Mouse (Mus musculus): ENCODE measurements around the gene Frrs1. TPM values are rescaled to one million over a fixed set of nuclear protein-coding genes. Genes with fewer than 3 reads are reported as not detected.

Frrs1 gene
- polyA plus RNA-seq, 1 experiment from 2014 or later: 5.3 TPM

- Histone ChIP-seq H3K4me2 (no peak overlapping the region), H3K36me3 (no peaks in the 10 kb centered on the region), H3K4me3 (replicated peaks) (no peak overlapping the region), H3K9ac (replicated peaks) (no peak overlapping the region), H3K27ac (replicated peaks) (no peak overlapping the region), H3K9me3 (replicated peaks) (no peaks in the 10 kb centered on the region), H3K4me1 (0 out of 2 replicates have a peak, but pooled peaks cover 4% of the 10 kb centered on the region), H3K27me3 (replicated peaks) (no peaks in the 10 kb centered on the region; the same call in 1 of the 2 replicates)
- WGBS: 89% methylated on average over 7 of the region's 7 CpGs
- no peak for ATAC-seq (ENCODE audit: low FRiP score)
Measured at GRCm38 (mm10) chr3:116832526-116833310, 26.5 kb upstream of the Frrs1 start.

- no peak overlapping the region for H3K27ac ChIP-seq (replicated peaks)
- H3K4me2 ChIP-seq: no peak overlapping the region
- H3K27me3 ChIP-seq (replicated peaks): no peaks in the 10 kb centered on the region; the same call in 1 of the 2 replicates
- no peaks in the 10 kb centered on the region for H3K9me3 ChIP-seq (replicated peaks)
- H3K9ac ChIP-seq (replicated peaks): no peak overlapping the region
- ATAC-seq (ENCODE audit: low FRiP score): no peak
- H3K4me3 ChIP-seq (replicated peaks): no peak overlapping the region
- H3K36me3 ChIP-seq: no peaks in the 10 kb centered on the region
- H3K4me1 ChIP-seq: 0 out of 2 replicates have a peak, but pooled peaks cover 4% of the 10 kb centered on the region
- 85% methylated on average over 4 of the region's 4 CpGs for WGBS
Measured at GRCm38 (mm10) chr3:116833491-116833890, 25.8 kb upstream of the Frrs1 start.

- H3K9me3 ChIP-seq (replicated peaks): no peaks in the 10 kb centered on the region
- no peak overlapping the region for H3K4me3 ChIP-seq (replicated peaks)
- no peaks in the 10 kb centered on the region; the same call in 1 of the 2 replicates for H3K27me3 ChIP-seq (replicated peaks)
- WGBS: 93% methylated on average over 6 of the region's 6 CpGs
- H3K4me1 ChIP-seq: 0 out of 2 replicates have a peak, but pooled peaks cover 4% of the 10 kb centered on the region
- no peak overlapping the region for H3K4me2 ChIP-seq
- H3K9ac ChIP-seq (replicated peaks): no peak overlapping the region
- no peak for ATAC-seq (ENCODE audit: low FRiP score)
- H3K27ac ChIP-seq (replicated peaks): no peak overlapping the region
- no peaks in the 10 kb centered on the region for H3K36me3 ChIP-seq
Measured at GRCm38 (mm10) chr3:116834241-116834640, 25.0 kb upstream of the Frrs1 start.

- Histone ChIP-seq H3K36me3 (no peaks in the 10 kb centered on the region), H3K27me3 (replicated peaks) (no peaks in the 10 kb centered on the region; the same call in 1 of the 2 replicates), H3K9ac (replicated peaks) (no peak overlapping the region; the same call in 1 of the 2 replicates), H3K27ac (replicated peaks) (peak overlapping the region; percentile 56; the same call in 1 of the 2 replicates), H3K4me1 (0 out of 2 replicates have a peak, but pooled peaks cover 4% of the 10 kb centered on the region), H3K9me3 (replicated peaks) (no peaks in the 10 kb centered on the region), H3K4me2 (peak overlapping the region; percentile 79), H3K4me3 (replicated peaks) (peak overlapping the region; percentile 44)
- WGBS: 59% methylated on average over 4 of the region's 4 CpGs
- ATAC-seq (ENCODE audit: low FRiP score): no peak
Measured at GRCm38 (mm10) chr3:116835350-116835749, 23.9 kb upstream of the Frrs1 start.

- H3K27me3 ChIP-seq (replicated peaks): no peaks in the 10 kb centered on the region; the same call in 1 of the 2 replicates
- H3K27ac ChIP-seq (replicated peaks): peak overlapping the region; percentile 56
- ATAC-seq (ENCODE audit: low FRiP score): peak; percentile 88
Measured at GRCm38 (mm10) chr3:116835770-116836680, 23.2 kb upstream of the Frrs1 start.

GRCm38 (mm10) chr3:116836681-116837475 is 22.4 kb upstream of the Frrs1 start:
- no peak overlapping the region for H3K4me3 ChIP-seq (replicated peaks)
- no peak overlapping the region for H3K9ac ChIP-seq (replicated peaks)
- 0 out of 2 replicates have a peak, but pooled peaks cover 4% of the 10 kb centered on the region for H3K4me1 ChIP-seq
- H3K4me2 ChIP-seq: no peak overlapping the region
- H3K36me3 ChIP-seq: no peaks in the 10 kb centered on the region
- 82% methylated on average over 23 of the region's 23 CpGs for WGBS
- H3K27ac ChIP-seq (replicated peaks): no peak overlapping the region
- ATAC-seq (ENCODE audit: low FRiP score): no peak
- no peaks in the 10 kb centered on the region for H3K9me3 ChIP-seq (replicated peaks)
- no peaks in the 10 kb centered on the region; the same call in 1 of the 2 replicates for H3K27me3 ChIP-seq (replicated peaks)

More at GRCm38 (mm10) chr3:116835770-116836680, 23.2 kb upstream of the Frrs1 start:
- Histone ChIP-seq H3K9ac (replicated peaks) (peak overlapping the region; percentile 54), H3K4me3 (replicated peaks) (peak overlapping the region; percentile 44), H3K4me1 (0 out of 2 replicates have a peak, but pooled peaks cover 4% of the 10 kb centered on the region), H3K4me2 (peak overlapping the region; percentile 79), H3K36me3 (no peaks in the 10 kb centered on the region), H3K9me3 (replicated peaks) (no peaks in the 10 kb centered on the region)
- WGBS: 25% methylated on average over 21 of the region's 21 CpGs

GRCm38 (mm10) chr3:116841311-116841710 is 18.0 kb upstream of the Frrs1 start:
- Histone ChIP-seq H3K9me3 (replicated peaks) (no peaks in the 10 kb centered on the region), H3K27me3 (replicated peaks) (no peaks in the 10 kb centered on the region), H3K9ac (replicated peaks) (no peak overlapping the region), H3K36me3 (no peaks in the 10 kb centered on the region), H3K4me1 (no peaks in the 10 kb centered on the region), H3K27ac (replicated peaks) (no peak overlapping the region), H3K4me2 (no peak overlapping the region), H3K4me3 (replicated peaks) (no peak overlapping the region)
- ATAC-seq (ENCODE audit: low FRiP score): no peak
- 70% methylated on average over 2 of the region's 2 CpGs for WGBS

GRCm38 (mm10) chr3:116844880-116845579 is 14.2 kb upstream of the Frrs1 start:
- H3K4me1 ChIP-seq: no peaks in the 10 kb centered on the region
- H3K27me3 ChIP-seq (replicated peaks): no peaks in the 10 kb centered on the region
- no peak overlapping the region for H3K4me2 ChIP-seq
- no peaks in the 10 kb centered on the region for H3K9me3 ChIP-seq (replicated peaks)
- 91% methylated on average over 10 of the region's 10 CpGs for WGBS
- H3K4me3 ChIP-seq (replicated peaks): no peak overlapping the region
- H3K9ac ChIP-seq (replicated peaks): no peak overlapping the region
- no peak for ATAC-seq (ENCODE audit: low FRiP score)
- no peaks in the 10 kb centered on the region for H3K36me3 ChIP-seq
- no peak overlapping the region for H3K27ac ChIP-seq (replicated peaks)

- no peak overlapping the region for H3K9ac ChIP-seq (replicated peaks)
- H3K4me2 ChIP-seq: no peak overlapping the region
- H3K9me3 ChIP-seq (replicated peaks): no peaks in the 10 kb centered on the region
- no peaks in the 10 kb centered on the region for H3K36me3 ChIP-seq
- H3K27me3 ChIP-seq (replicated peaks): no peaks in the 10 kb centered on the region
- WGBS: 86% methylated on average over 4 of the region's 4 CpGs
- H3K27ac ChIP-seq (replicated peaks): no peak overlapping the region
- H3K4me3 ChIP-seq (replicated peaks): no peak overlapping the region
- ATAC-seq (ENCODE audit: low FRiP score): no peak
- no peaks in the 10 kb centered on the region for H3K4me1 ChIP-seq
Measured at GRCm38 (mm10) chr3:116846084-116846483, 13.2 kb upstream of the Frrs1 start.

GRCm38 (mm10) chr3:116848099-116848498 is 11.2 kb upstream of the Frrs1 start:
- no peak overlapping the region for H3K9ac ChIP-seq (replicated peaks)
- no peaks in the 10 kb centered on the region for H3K4me1 ChIP-seq
- no peaks in the 10 kb centered on the region for H3K27me3 ChIP-seq (replicated peaks)
- 97% methylated on average over 1 of the region's 1 CpGs for WGBS
- no peak overlapping the region for H3K4me3 ChIP-seq (replicated peaks)
- ATAC-seq (ENCODE audit: low FRiP score): no peak
- no peak overlapping the region for H3K27ac ChIP-seq (replicated peaks)
- H3K4me2 ChIP-seq: no peak overlapping the region
- H3K36me3 ChIP-seq: no peaks in the 10 kb centered on the region
- no peaks in the 10 kb centered on the region for H3K9me3 ChIP-seq (replicated peaks)
